Mouse (Mus musculus) kidney, adult 2 months (tissue): ENCODE results near the gene Gm49711. TPM values are rescaled to one million over a fixed set of nuclear protein-coding genes. Genes with fewer than 3 reads are reported as not detected.

Experiments
- DNase-seq: peaks from one replicate; pipeline ENCODE4 v3.0.0; 2021
- H3K27ac ChIP-seq: fragments of 200-500 bp; 2 replicates; pipeline ENCODE4 v1.5.1; 2012; ENCODE audit warnings: low read depth, low read length, control low read depth, inconsistent platforms; ENCODE audit not compliant: insufficient read depth
- H3K27me3 ChIP-seq: fragments of 200-500 bp; replicated peaks from 2 replicates; pipeline ENCODE4 v1.6.1; 2012; ENCODE audit warnings: mild to moderate bottlenecking, moderate library complexity, low read length, inconsistent platforms; ENCODE audit not compliant: control insufficient read depth, insufficient read depth
- H3K36me3 ChIP-seq: fragments of 200-500 bp; 2 replicates; pipeline ENCODE4 v1.6.1; 2012; ENCODE audit warnings: mild to moderate bottlenecking, moderate library complexity, low read length, inconsistent platforms; ENCODE audit not compliant: control insufficient read depth, insufficient read depth
- H3K4me1 ChIP-seq: fragments of 200-500 bp; 2 replicates; pipeline ENCODE4 v1.6.1; 2011; ENCODE audit warnings: low read length; ENCODE audit not compliant: control insufficient read depth, insufficient read depth
- H3K4me3 ChIP-seq: fragments of 200-500 bp; 2 replicates; pipeline ENCODE4 v1.5.1; 2011; ENCODE audit warnings: mild to moderate bottlenecking, low read depth, low read length, control low read depth; ENCODE audit not compliant: insufficient read depth
- CTCF ChIP-seq: fragments of 200-500 bp; conservative IDR thresholded peaks from 2 replicates; pipeline ENCODE4 v1.5.1; 2011; ENCODE audit warnings: low read depth, mild to moderate bottlenecking, control low read depth, low read length, moderate library complexity, mixed read lengths; ENCODE audit not compliant: insufficient read depth, insufficient read length
- POLR2A ChIP-seq: fragments of 200-500 bp; IDR thresholded peaks from one replicate; pipeline ENCODE4 v1.6.1; 2011; ENCODE audit warnings: low read depth, low read length, control low read depth
- WGBS: fragments of 180-500 bp; shearing (Covaris S2); methylation state at CpG from one replicate; pipeline ENCODE4 v1.1.7; 2018; 5-methylcytosine and 5-hydroxymethylcytosine counted together
- polyA plus RNA-seq: library from polyadenylated mRNA; depleted of rRNA; stranded (reverse); fragments of >200 nt; gene quantifications from 2 replicates; pipeline ENCODE4 v1.2.3, GENCODE M21; 2012

The Gm49711 gene
- polyA plus RNA-seq, 1 experiment = not detected

DNA sequence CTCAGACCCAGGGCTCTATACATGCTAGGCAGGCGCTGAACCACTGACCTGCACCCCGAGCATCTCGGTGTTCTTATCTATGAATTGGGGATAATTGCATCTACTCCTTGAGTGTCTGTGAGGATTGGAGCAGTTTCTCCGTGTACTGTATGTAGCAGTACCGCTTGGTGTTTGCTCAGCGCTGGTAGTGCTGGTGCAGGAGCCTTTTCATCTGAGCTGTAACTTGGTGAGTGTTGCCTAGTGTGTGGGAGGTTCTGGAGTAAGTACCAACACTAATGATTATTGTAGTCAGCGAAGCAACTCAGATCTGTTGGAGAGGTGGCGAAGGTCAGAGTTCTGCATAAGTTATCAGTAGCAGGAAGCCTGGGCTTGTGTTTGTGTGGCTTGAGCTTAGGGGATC lies 12.2 kb downstream of the Gm49711 start:
- no peak overlapping the region for H3K4me3 ChIP-seq
- peaks cover 7% of the 10 kb centered on the region for H3K36me3 ChIP-seq
- no peak for DNase-seq
- H3K4me1 ChIP-seq = peaks cover 12% of the 10 kb centered on the region; the same call in 1 of the 2 replicates
- H3K27me3 ChIP-seq = no peaks in the 10 kb centered on the region
- no peak for TF ChIP-seq CTCF
- no peak for TF ChIP-seq POLR2A
- no peak overlapping the region for H3K27ac ChIP-seq
- 77% methylated on average over 8 of the region's 8 CpGs for WGBS

DNA sequence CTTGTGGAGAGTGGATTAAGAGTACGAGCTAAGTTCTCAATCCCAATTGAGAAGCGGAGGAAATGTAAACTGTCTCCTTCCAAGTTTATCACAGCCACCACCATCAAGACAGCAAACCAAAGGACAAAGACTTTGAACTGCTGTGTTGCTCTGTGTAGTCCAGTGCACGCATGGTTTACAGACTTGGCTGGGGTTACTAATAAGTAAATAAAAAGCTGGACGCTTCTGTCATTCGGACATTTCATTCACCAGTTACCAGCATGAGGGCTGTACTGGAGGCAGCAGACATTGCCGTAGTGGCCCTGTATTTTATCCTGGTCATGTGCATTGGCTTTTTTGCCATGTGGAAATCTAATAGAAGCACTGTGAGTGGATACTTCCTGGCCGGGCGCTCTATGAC lies 18.7 kb downstream of the Gm49711 start:
- peaks cover 4% of the 10 kb centered on the region; the same call in 1 of the 2 replicates for H3K4me1 ChIP-seq
- TF ChIP-seq POLR2A (no peak), CTCF (no peak)
- H3K27me3 ChIP-seq = no peaks in the 10 kb centered on the region
- WGBS = 71% methylated on average over 8 of the region's 8 CpGs
- H3K4me3 ChIP-seq = no peak overlapping the region
- no peak overlapping the region for H3K27ac ChIP-seq
- peaks cover 7% of the 10 kb centered on the region for H3K36me3 ChIP-seq
- peak; percentile 54 for DNase-seq

- H3K27me3 ChIP-seq = no peaks in the 10 kb centered on the region
- TF ChIP-seq CTCF = no peak
- no peak for TF ChIP-seq POLR2A
- no peak overlapping the region for H3K27ac ChIP-seq
- no peak for DNase-seq
- no peak overlapping the region for H3K4me3 ChIP-seq
- WGBS = 63% methylated on average over 10 of the region's 10 CpGs
- peaks cover 12% of the 10 kb centered on the region for H3K4me1 ChIP-seq
- H3K36me3 ChIP-seq = peaks cover 2% of the 10 kb centered on the region; the same call in 1 of the 2 replicates
Observed at GRCm38 (mm10) chr16:92083771-92084453, 25.8 kb downstream of the Gm49711 start.

DNA sequence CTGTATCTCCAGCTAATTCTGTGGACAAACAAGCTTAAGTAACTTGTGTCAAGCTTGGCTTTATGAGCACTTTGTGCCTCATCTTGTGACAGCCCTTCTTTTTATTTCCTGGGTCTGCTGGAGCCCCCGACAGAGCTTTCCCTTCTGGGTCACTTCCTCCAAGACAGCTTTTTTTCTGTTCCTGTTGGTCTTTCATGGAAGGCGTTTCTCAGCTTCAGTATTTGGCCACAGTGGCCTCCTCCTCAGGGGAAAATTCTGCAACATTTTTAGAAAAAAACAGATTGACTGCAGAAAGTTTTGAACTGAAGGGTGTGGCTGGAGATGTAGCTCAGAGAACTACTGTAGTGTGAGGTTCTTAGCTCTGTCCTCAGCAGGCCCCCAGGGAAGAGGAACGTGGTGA lies 31.1 kb downstream of the Gm49711 start:
- Histone ChIP-seq H3K4me1 (peaks cover 3% of the 10 kb centered on the region; the same call in 1 of the 2 replicates), H3K27ac (peak overlapping the region; percentile 6; the same call in 1 of the 2 replicates), H3K27me3 (no peaks in the 10 kb centered on the region), H3K36me3 (no peaks in the 10 kb centered on the region; the same call in 1 of the 2 replicates), H3K4me3 (no peak overlapping the region)
- 42% methylated on average over 3 of the region's 3 CpGs for whole genome bisulfite sequencing
- DNase-seq = no peak
- TF ChIP-seq CTCF (no peak), POLR2A (no peak)

DNA sequence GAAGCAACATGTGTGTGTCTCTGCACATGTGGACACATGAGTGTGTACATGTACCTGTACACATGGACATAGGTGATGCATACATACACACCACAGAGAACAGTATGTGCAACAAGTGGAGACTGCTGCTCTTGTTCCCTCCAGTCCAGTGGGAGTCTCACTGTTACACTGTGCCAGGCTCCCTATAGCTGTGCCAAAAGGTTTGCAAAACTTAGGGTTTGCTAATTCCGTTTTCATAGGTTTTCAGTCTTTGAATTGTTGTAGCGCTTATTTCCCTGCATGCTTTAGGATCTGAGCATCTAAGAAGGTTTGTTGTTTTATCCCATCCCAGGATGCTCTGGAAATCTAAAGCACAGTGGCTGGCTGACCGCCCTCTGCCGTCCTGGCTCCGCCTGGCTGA lies 33.8 kb downstream of the Gm49711 start:
- Histone ChIP-seq H3K36me3 (no peaks in the 10 kb centered on the region; the same call in 1 of the 2 replicates), H3K27me3 (no peaks in the 10 kb centered on the region), H3K4me3 (no peak overlapping the region), H3K27ac (no peak overlapping the region), H3K4me1 (peaks cover 7% of the 10 kb centered on the region; the same call in 1 of the 2 replicates)
- 64% methylated on average over 5 of the region's 5 CpGs for WGBS
- TF ChIP-seq POLR2A (no peak), CTCF (no peak)
- no peak for DNase-seq

- no peak overlapping the region for H3K4me3 ChIP-seq
- WGBS = 51% methylated on average over 10 of the region's 10 CpGs
Observed at GRCm38 (mm10) chr16:92098351-92099051, 40.4 kb downstream of the Gm49711 start.

GRCm38 (mm10) chr16:92099598-92099997 lies 41.5 kb downstream of the Gm49711 start:
- TF ChIP-seq POLR2A (no peak), CTCF (no peak)
- Histone ChIP-seq H3K4me1 (peaks cover 20% of the 10 kb centered on the region; the same call in 1 of the 2 replicates), H3K36me3 (no peaks in the 10 kb centered on the region), H3K27me3 (no peaks in the 10 kb centered on the region), H3K4me3 (no peak overlapping the region), H3K27ac (no peak overlapping the region)
- WGBS = 87% methylated on average over 16 of the region's 16 CpGs
- no peak for DNase-seq

More at GRCm38 (mm10) chr16:92098351-92099051, 40.4 kb downstream of the Gm49711 start:
- Histone ChIP-seq H3K36me3 (no peaks in the 10 kb centered on the region; the same call in 1 of the 2 replicates), H3K27ac (0 out of 2 replicates have a peak overlapping the region, but pooled peaks have one; percentile 12), H3K27me3 (no peaks in the 10 kb centered on the region), H3K4me1 (peaks cover 15% of the 10 kb centered on the region; the same call in 1 of the 2 replicates)
- peak; percentile 47 for DNase-seq
- no peak for TF ChIP-seq POLR2A
- TF ChIP-seq CTCF = no peak
